Mouse (Mus musculus): Measurements from ENCODE around the gene Abcd2. TPM values are rescaled to one million over a fixed set of nuclear protein-coding genes. Genes with fewer than 3 reads are reported as not detected.

The Abcd2 gene
- polyA plus RNA-seq, 1 experiment, result 2.3 TPM

- DNase-seq, result no peak
- Histone ChIP-seq H3K27me3 (ENCODE audit: control insufficient read depth, insufficient read depth, low read length) (no peaks in the 10 kb centered on the region), H3K36me3 (ENCODE audit: control insufficient read depth, insufficient read depth, low read length) (no peaks in the 10 kb centered on the region), H3K4me1 (replicated peaks; ENCODE audit: control insufficient read depth, insufficient read depth, low read length) (no peaks in the 10 kb centered on the region), H3K27ac (ENCODE audit: control insufficient read depth, insufficient read depth, low read length) (no peak overlapping the region), H3K4me3 (ENCODE audit: control insufficient read depth, insufficient read depth, low read length) (no peak overlapping the region)
- TF ChIP-seq CTCF (IDR thresholded peaks at IDR 0.05; ENCODE audit: borderline replicate concordance, control insufficient read depth, extremely low read depth, insufficient read depth, low read length, poor library complexity) (no peak), POLR2A (IDR thresholded peaks at IDR 0.05; ENCODE audit: control insufficient read depth, extremely low read depth, insufficient read depth, low read length, poor library complexity) (no peak)
- WGBS, result 19% methylated on average over 5 of the region's 5 CpGs
Observed at GRCm38 (mm10) chr15:91165021-91165420, 26.6 kb downstream of the Abcd2 start.

- Histone ChIP-seq H3K27me3 (ENCODE audit: control insufficient read depth, insufficient read depth, low read length) (no peaks in the 10 kb centered on the region), H3K4me1 (replicated peaks; ENCODE audit: control insufficient read depth, insufficient read depth, low read length) (no peaks in the 10 kb centered on the region), H3K36me3 (ENCODE audit: control insufficient read depth, insufficient read depth, low read length) (no peaks in the 10 kb centered on the region), H3K4me3 (ENCODE audit: control insufficient read depth, insufficient read depth, low read length) (no peak overlapping the region), H3K27ac (ENCODE audit: control insufficient read depth, insufficient read depth, low read length) (no peak overlapping the region)
- no peak for TF ChIP-seq POLR2A (IDR thresholded peaks at IDR 0.05; ENCODE audit: control insufficient read depth, extremely low read depth, insufficient read depth, low read length, poor library complexity)
- no peak for TF ChIP-seq CTCF (IDR thresholded peaks at IDR 0.05; ENCODE audit: borderline replicate concordance, control insufficient read depth, extremely low read depth, insufficient read depth, low read length, poor library complexity)
- DNase-seq, result no peak
- 53% methylated on average over 2 of the region's 2 CpGs for WGBS
Observed at GRCm38 (mm10) chr15:91163454-91163853, 28.1 kb downstream of the Abcd2 start.

GRCm38 (mm10) chr15:91161153-91161552, 30.4 kb downstream of the Abcd2 start:
- TF ChIP-seq CTCF (IDR thresholded peaks at IDR 0.05; ENCODE audit: borderline replicate concordance, control insufficient read depth, extremely low read depth, insufficient read depth, low read length, poor library complexity), result no peak
- no peak for TF ChIP-seq POLR2A (IDR thresholded peaks at IDR 0.05; ENCODE audit: control insufficient read depth, extremely low read depth, insufficient read depth, low read length, poor library complexity)
- no peak for DNase-seq
- Histone ChIP-seq H3K36me3 (ENCODE audit: control insufficient read depth, insufficient read depth, low read length) (no peaks in the 10 kb centered on the region), H3K4me1 (replicated peaks; ENCODE audit: control insufficient read depth, insufficient read depth, low read length) (no peaks in the 10 kb centered on the region), H3K27ac (ENCODE audit: control insufficient read depth, insufficient read depth, low read length) (no peak overlapping the region), H3K4me3 (ENCODE audit: control insufficient read depth, insufficient read depth, low read length) (no peak overlapping the region), H3K27me3 (ENCODE audit: control insufficient read depth, insufficient read depth, low read length) (no peaks in the 10 kb centered on the region)
- WGBS, result 89% methylated on average over 5 of the region's 5 CpGs

GRCm38 (mm10) chr15:91153311-91153710, 38.3 kb downstream of the Abcd2 start:
- H3K4me3 ChIP-seq (ENCODE audit: control insufficient read depth, insufficient read depth, low read length), result no peak overlapping the region
- no peak for TF ChIP-seq CTCF (IDR thresholded peaks at IDR 0.05; ENCODE audit: borderline replicate concordance, control insufficient read depth, extremely low read depth, insufficient read depth, low read length, poor library complexity)
- TF ChIP-seq POLR2A (IDR thresholded peaks at IDR 0.05; ENCODE audit: control insufficient read depth, extremely low read depth, insufficient read depth, low read length, poor library complexity), result no peak
- no peaks in the 10 kb centered on the region for H3K36me3 ChIP-seq (ENCODE audit: control insufficient read depth, insufficient read depth, low read length)
- no peak overlapping the region for H3K27ac ChIP-seq (ENCODE audit: control insufficient read depth, insufficient read depth, low read length)
- no peak for DNase-seq
- 89% methylated on average over 3 of the region's 3 CpGs for WGBS
- H3K27me3 ChIP-seq (ENCODE audit: control insufficient read depth, insufficient read depth, low read length), result no peaks in the 10 kb centered on the region
- H3K4me1 ChIP-seq (replicated peaks; ENCODE audit: control insufficient read depth, insufficient read depth, low read length), result no peaks in the 10 kb centered on the region

GRCm38 (mm10) chr15:91152592-91152991, 39.0 kb downstream of the Abcd2 start:
- H3K36me3 ChIP-seq (ENCODE audit: control insufficient read depth, insufficient read depth, low read length), result no peaks in the 10 kb centered on the region
- 62% methylated on average over 1 of the region's 1 CpGs for WGBS
- H3K4me1 ChIP-seq (replicated peaks; ENCODE audit: control insufficient read depth, insufficient read depth, low read length), result no peaks in the 10 kb centered on the region
- H3K27ac ChIP-seq (ENCODE audit: control insufficient read depth, insufficient read depth, low read length), result no peak overlapping the region
- no peak overlapping the region for H3K4me3 ChIP-seq (ENCODE audit: control insufficient read depth, insufficient read depth, low read length)
- no peak for DNase-seq
- TF ChIP-seq CTCF (IDR thresholded peaks at IDR 0.05; ENCODE audit: borderline replicate concordance, control insufficient read depth, extremely low read depth, insufficient read depth, low read length, poor library complexity) (no peak), POLR2A (IDR thresholded peaks at IDR 0.05; ENCODE audit: control insufficient read depth, extremely low read depth, insufficient read depth, low read length, poor library complexity) (no peak)
- no peaks in the 10 kb centered on the region for H3K27me3 ChIP-seq (ENCODE audit: control insufficient read depth, insufficient read depth, low read length)

- TF ChIP-seq POLR2A (IDR thresholded peaks at IDR 0.05; ENCODE audit: control insufficient read depth, extremely low read depth, insufficient read depth, low read length, poor library complexity) (no peak), CTCF (IDR thresholded peaks at IDR 0.05; ENCODE audit: borderline replicate concordance, control insufficient read depth, extremely low read depth, insufficient read depth, low read length, poor library complexity) (no peak)
Observed at GRCm38 (mm10) chr15:91124584-91124983, 67.0 kb downstream of the Abcd2 start.

GRCm38 (mm10) chr15:91112555-91113209, 78.9 kb downstream of the Abcd2 start:
- no peaks in the 10 kb centered on the region for H3K36me3 ChIP-seq (ENCODE audit: control insufficient read depth, insufficient read depth, low read length)
- no peaks in the 10 kb centered on the region for H3K4me1 ChIP-seq (replicated peaks; ENCODE audit: control insufficient read depth, insufficient read depth, low read length)
- TF ChIP-seq POLR2A (IDR thresholded peaks at IDR 0.05; ENCODE audit: control insufficient read depth, extremely low read depth, insufficient read depth, low read length, poor library complexity) (no peak), CTCF (IDR thresholded peaks at IDR 0.05; ENCODE audit: borderline replicate concordance, control insufficient read depth, extremely low read depth, insufficient read depth, low read length, poor library complexity) (no peak)
- H3K4me3 ChIP-seq (ENCODE audit: control insufficient read depth, insufficient read depth, low read length), result no peak overlapping the region
- no peak for DNase-seq
- WGBS, result 83% methylated on average over 7 of the region's 7 CpGs
- no peaks in the 10 kb centered on the region for H3K27me3 ChIP-seq (ENCODE audit: control insufficient read depth, insufficient read depth, low read length)
- H3K27ac ChIP-seq (ENCODE audit: control insufficient read depth, insufficient read depth, low read length), result no peak overlapping the region

More at GRCm38 (mm10) chr15:91124584-91124983, 67.0 kb downstream of the Abcd2 start:
- 90% methylated on average over 4 of the region's 4 CpGs for WGBS
- Histone ChIP-seq H3K4me3 (ENCODE audit: control insufficient read depth, insufficient read depth, low read length) (no peak overlapping the region), H3K27me3 (ENCODE audit: control insufficient read depth, insufficient read depth, low read length) (no peaks in the 10 kb centered on the region), H3K36me3 (ENCODE audit: control insufficient read depth, insufficient read depth, low read length) (no peaks in the 10 kb centered on the region), H3K4me1 (replicated peaks; ENCODE audit: control insufficient read depth, insufficient read depth, low read length) (no peaks in the 10 kb centered on the region), H3K27ac (ENCODE audit: control insufficient read depth, insufficient read depth, low read length) (no peak overlapping the region)
- DNase-seq, result no peak
